Mouse (Mus musculus) adrenal gland, adult 8-10 months (tissue): ENCODE data around the gene Lrwd1. TPM values are rescaled to one million over a fixed set of nuclear protein-coding genes. Genes with fewer than 3 reads are reported as not detected.
"Not testable (repeated sequence)": the region's sequence is repeated elsewhere in the genome, so short reads cannot be mapped to it uniquely, and the experiment has no call there.

Source experiments
- DNase-seq: peaks from one replicate; pipeline ENCODE4 v3.0.0; 2022
- total RNA-seq, 4 experiments: library from RNA; stranded (reverse); gene quantifications; 2 replicates each; pipeline ENCODE4 v1.2.4; 2022

Gene Lrwd1
- total RNA-seq: 10 to 100 TPM; 10.8 to 21.6 (median 14.9) TPM

GRCm38 (mm10) chr5:136135571-136136291, at the start of gene Lrwd1, which contains the start of gene Alkbh4:
Gene Lrwd1, minus strand, starts transcription at chr5:136136074.
Gene Alkbh4, plus strand, starts transcription at chr5:136136146.
- DNase-seq: peak; percentile 94

GRCm38 (mm10) chr5:136183766-136184165, 47.9 kb upstream of the Lrwd1 start:
- DNase-seq: no peak

GRCm38 (mm10) chr5:136182830-136183229, 47.0 kb upstream of the Lrwd1 start:
- no peak for DNase-seq

GRCm38 (mm10) chr5:136182049-136182448, 46.2 kb upstream of the Lrwd1 start:
- no peak for DNase-seq

GRCm38 (mm10) chr5:136181197-136181596, 45.3 kb upstream of the Lrwd1 start:
- DNase-seq: no peak

- DNase-seq: no peak
These were observed 43.7 kb upstream of the Lrwd1 start for GRCm38 (mm10) chr5:136179594-136179993.

GRCm38 (mm10) chr5:136173606-136174463, 38.0 kb upstream of the Lrwd1 start:
- DNase-seq: no peak

GRCm38 (mm10) chr5:136172939-136173338, 37.1 kb upstream of the Lrwd1 start:
- DNase-seq: no peak

GRCm38 (mm10) chr5:136171363-136172341, 35.8 kb upstream of the Lrwd1 start:
- no peak for DNase-seq

- peak; percentile 55 for DNase-seq
These were observed 34.9 kb upstream of the Lrwd1 start, which contains the start of gene Orai2 for GRCm38 (mm10) chr5:136170512-136171362. Gene Orai2, minus strand, starts transcription at chr5:136170713.

GRCm38 (mm10) chr5:136169626-136170511, 34.0 kb upstream of the Lrwd1 start:
- DNase-seq: no peak

- DNase-seq: no peak
These were observed 32.2 kb upstream of the Lrwd1 start for GRCm38 (mm10) chr5:136168071-136168470.

GRCm38 (mm10) chr5:136167296-136167695, 31.4 kb upstream of the Lrwd1 start:
- no peak for DNase-seq

GRCm38 (mm10) chr5:136165246-136165645, 29.4 kb upstream of the Lrwd1 start:
- no peak for DNase-seq

GRCm38 (mm10) chr5:136163807-136164474, 28.1 kb upstream of the Lrwd1 start:
- no peak for DNase-seq

GRCm38 (mm10) chr5:136160084-136160483, 24.2 kb upstream of the Lrwd1 start:
- DNase-seq: not testable (repeated sequence)

GRCm38 (mm10) chr5:136155399-136155798, 19.5 kb upstream of the Lrwd1 start:
- no peak for DNase-seq

- DNase-seq: no peak
These were observed 16.5 kb upstream of the Lrwd1 start for GRCm38 (mm10) chr5:136152365-136152764.

GRCm38 (mm10) chr5:136149134-136149576, 13.3 kb upstream of the Lrwd1 start:
- not testable (repeated sequence) for DNase-seq
